Comparison of ENCODE assay signal across 8 mouse cellular contexts in the genomic region with DNA sequence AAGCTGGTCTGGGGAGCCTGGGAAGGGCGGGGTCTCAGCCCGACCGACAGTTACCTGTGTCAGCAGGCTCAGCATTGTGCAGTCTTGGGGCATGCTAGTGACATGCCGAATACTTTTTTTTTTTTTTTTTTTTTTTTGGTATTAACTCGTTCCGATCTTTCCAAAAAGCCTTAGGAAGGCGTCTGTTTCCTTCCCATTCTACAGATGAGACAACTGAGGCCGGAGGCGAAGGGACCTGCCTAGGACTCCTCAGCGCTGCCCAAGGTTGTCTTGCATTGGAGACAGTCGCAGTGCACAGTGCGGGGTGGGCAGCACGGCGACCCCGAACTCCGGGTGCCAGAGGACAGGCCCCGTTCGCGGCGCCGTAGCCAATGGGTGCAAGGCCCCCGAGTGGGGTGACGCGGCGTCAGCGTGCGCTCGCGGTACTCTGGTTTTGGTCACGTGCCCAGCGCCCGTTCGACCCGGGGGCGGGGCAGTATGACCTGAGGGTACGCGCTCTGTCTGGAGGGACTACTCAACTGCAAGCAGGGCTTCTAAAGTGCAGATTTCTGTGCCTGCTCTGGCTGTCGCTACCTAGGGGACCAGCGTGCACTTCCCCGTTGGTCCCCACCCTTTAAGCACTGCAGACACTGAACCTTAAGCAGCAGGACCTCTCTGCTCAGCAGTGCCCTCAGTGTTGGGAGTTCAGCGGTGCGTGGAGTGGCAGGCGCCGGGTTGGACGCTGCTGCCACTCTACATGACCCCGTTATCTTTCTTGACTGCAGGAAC. TPM values are rescaled to one million over a fixed set of nuclear protein-coding genes. Genes with fewer than 3 reads are reported as not detected.
DNase-seq lines count a peak whose midpoint lies in the region; ATAC-seq and TF ChIP-seq lines count a peak whose summit lies in the region.

A gene (minus strand): TSS at position 113 of the 768 bp plus-strand sequence.

- peaks cover 54% of the 10 kb centered on the region for H3K4me1 ChIP-seq in embryonic facial prominence, embryonic 15.5 days
- peaks cover 67% of the 10 kb centered on the region for H3K4me1 ChIP-seq in heart, embryonic 10.5 days
- H3K4me1 ChIP-seq in kidney, embryonic 15.5 days = peaks cover 46% of the 10 kb centered on the region
- H3K4me1 ChIP-seq in liver, adult 2 months (ENCODE audit: control insufficient read depth, insufficient read depth, low read length) = peaks cover 38% of the 10 kb centered on the region

- peak within 1 kb of the TSS; percentile 84 for H3K4me2 ChIP-seq in embryonic facial prominence, embryonic 15.5 days (replicated peaks)
- peak within 1 kb of the TSS; percentile 89 for H3K4me2 ChIP-seq in kidney, embryonic 15.5 days

- no peaks in the 10 kb centered on the region for H3K9me3 ChIP-seq in embryonic facial prominence, embryonic 15.5 days (replicated peaks)
- no peaks in the 10 kb centered on the region for H3K9me3 ChIP-seq in heart, embryonic 10.5 days
- H3K9me3 ChIP-seq in kidney, embryonic 15.5 days (replicated peaks) = no peaks in the 10 kb centered on the region

- peak; percentile 35 for TF ChIP-seq CTCF in liver, adult 2 months (IDR thresholded peaks at IDR 0.05; ENCODE audit: low read depth, low read length)

- WGBS in embryonic facial prominence, embryonic 15.5 days = 4% methylated on average over 46 of the region's 46 CpGs
- WGBS in heart, embryonic 10.5 days = 4% methylated on average over 46 of the region's 46 CpGs
- whole genome bisulfite sequencing in kidney, embryonic 15.5 days = 5% methylated on average over 46 of the region's 46 CpGs
- 2% methylated on average over 46 of the region's 46 CpGs for WGBS in liver, adult 2 months

- peak within 1 kb of the TSS; percentile 43 for H3K4me3 ChIP-seq in embryonic facial prominence, embryonic 15.5 days (replicated peaks)
- H3K4me3 ChIP-seq in heart, embryonic 10.5 days = peak within 1 kb of the TSS; percentile 60
- H3K4me3 ChIP-seq in kidney, embryonic 15.5 days (replicated peaks) = peak within 1 kb of the TSS; percentile 47
- H3K4me3 ChIP-seq in liver, adult 2 months (ENCODE audit: insufficient read depth, low read depth, low read length) = peak within 1 kb of the TSS; percentile 72

- TF ChIP-seq POLR2A in liver, adult 2 months (IDR thresholded peaks at IDR 0.05; ENCODE audit: extremely low read depth, insufficient read depth, low read length) = peak; percentile 59; the same call in 1 of the 2 replicates

- DNase-seq in layer of hippocampus, adult 11-12 months (ENCODE audit: low spot score) = peak; percentile 78
- no peak for DNase-seq in layer of hippocampus, adult 9-10 months (ENCODE audit: low spot score)
- peak; percentile 94 for DNase-seq in heart, embryonic 10.5 days (ENCODE audit: low spot score)
- peak; percentile 82 for DNase-seq in liver, adult 2 months (ENCODE audit: extremely low read depth, low read depth, low spot score)
- DNase-seq in spleen, postnatal 36 days (ENCODE audit: low spot score in 2 of 2) = peak; percentile 79 to 85

- H3K79me2 ChIP-seq in liver, adult 2 months (ENCODE audit: control insufficient read depth, insufficient read depth, low read length) = peaks cover 25% of the 10 kb centered on the region

- H3K27me3 ChIP-seq in embryonic facial prominence, embryonic 15.5 days = no peaks in the 10 kb centered on the region
- no peaks in the 10 kb centered on the region for H3K27me3 ChIP-seq in heart, embryonic 10.5 days (ENCODE audit: insufficient read depth, poor library complexity, severe bottlenecking)
- no peaks in the 10 kb centered on the region for H3K27me3 ChIP-seq in kidney, embryonic 15.5 days
- H3K27me3 ChIP-seq in liver, adult 2 months (ENCODE audit: control insufficient read depth, insufficient read depth, low read length) = no peaks in the 10 kb centered on the region

- peaks cover 7% of the 10 kb centered on the region; the same call in 1 of the 2 replicates for H3K36me3 ChIP-seq in embryonic facial prominence, embryonic 15.5 days
- H3K36me3 ChIP-seq in heart, embryonic 10.5 days = peaks cover 11% of the 10 kb centered on the region
- peaks cover 12% of the 10 kb centered on the region for H3K36me3 ChIP-seq in kidney, embryonic 15.5 days
- no peaks in the 10 kb centered on the region for H3K36me3 ChIP-seq in liver, adult 2 months (ENCODE audit: control insufficient read depth, insufficient read depth, low read length)

- peak within 1 kb of the TSS; percentile 33; the same call in 1 of the 2 replicates for H3K9ac ChIP-seq in embryonic facial prominence, embryonic 15.5 days
- H3K9ac ChIP-seq in kidney, embryonic 15.5 days = peak within 1 kb of the TSS; percentile 46
- H3K9ac ChIP-seq in liver, adult 2 months (ENCODE audit: low read depth, low read length) = peak within 1 kb of the TSS; percentile 87

- H3K27ac ChIP-seq in embryonic facial prominence, embryonic 15.5 days (replicated peaks) = peak within 1 kb of the TSS; percentile 77
- peak within 1 kb of the TSS; percentile 90 for H3K27ac ChIP-seq in heart, embryonic 10.5 days
- peak within 1 kb of the TSS; percentile 85 for H3K27ac ChIP-seq in kidney, embryonic 15.5 days
- peak within 1 kb of the TSS; percentile 96 for H3K27ac ChIP-seq in liver, adult 2 months (replicated peaks; ENCODE audit: insufficient read depth, low read depth, low read length)

- peak; percentile 72 for ATAC-seq in embryonic facial prominence, embryonic 15.5 days (ENCODE audit: insufficient number of reproducible peaks, low FRiP score, low TSS enrichment, low read depth)
- peak; percentile 66 for ATAC-seq in kidney, embryonic 15.5 days (replicated peaks; ENCODE audit: low FRiP score)
- peak; percentile 80 for ATAC-seq in monocyte, adult 5-6 weeks (replicated peaks; ENCODE audit: insufficient number of reproducible peaks, low FRiP score, low TSS enrichment, poor library complexity, severe bottlenecking)

RNA-seq across cellular contexts. Expression of the gene that starts here (rescaled TPM):
- 76.7 and 78.1 TPM in 2 replicates for polyA plus RNA-seq in embryonic facial prominence, embryonic 15.5 days (2015; fragmentation: Nextera tagmentation; extraction: Ambion mirVana)
- 38.2 and 40.3 TPM in 2 replicates for polyA plus RNA-seq in heart, embryonic 10.5 days (2016; fragmentation: Nextera tagmentation; extraction: Ambion mirVana)
- 56.3 and 60.0 TPM in 2 replicates for polyA plus RNA-seq in kidney, embryonic 15.5 days (2015; fragmentation: Nextera tagmentation; extraction: Ambion mirVana)
- total RNA-seq in liver, adult 2 months (2014; rRNA removed) = 151 and 152 TPM in 2 replicates
- 477 and 580 TPM in 2 replicates for polyA plus RNA-seq in liver, adult 2 months (2012; rRNA removed)
- total RNA-seq in monocyte, adult 5-6 weeks (2017) = 28.9 to 48.1 TPM (median 45.7 TPM) in 3 replicates

Comparison
In these comparisons a context has a peak if more than half of its experiments do, and no peak if none do; other contexts are left out.
1. H3K9ac ChIP-seq: peak in every context shown above with its lines; median percentile 87 in liver, adult 2 months; 46 in kidney, embryonic 15.5 days; 33 in embryonic facial prominence, embryonic 15.5 days.